8 mouse cellular contexts compared by ENCODE assay signal in the genomic region with DNA sequence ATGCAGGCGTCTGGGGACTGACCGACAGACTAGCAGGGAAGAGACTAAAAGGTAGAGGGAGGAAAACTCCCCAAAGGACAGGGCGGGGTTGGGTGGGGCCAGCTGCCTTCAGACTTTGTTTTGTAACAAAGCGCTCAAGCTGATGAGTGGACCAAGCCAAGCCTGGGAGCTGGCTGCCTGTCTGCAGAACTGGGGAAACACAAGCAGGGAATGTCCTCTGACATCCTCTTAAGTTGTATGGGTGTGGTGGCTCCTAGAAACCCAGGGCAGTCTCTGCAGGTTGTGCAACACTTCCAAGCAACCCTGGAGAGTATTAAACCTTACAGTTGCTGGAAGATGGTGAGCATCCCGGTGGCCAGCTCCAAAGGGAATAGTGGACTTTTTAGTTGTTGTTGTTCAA. TPM values are rescaled to one million over a fixed set of nuclear protein-coding genes. Genes with fewer than 3 reads are reported as not detected.
A peak's percentile ranks its signal among the peaks of the same experiment; 100 is the strongest.
DNase-seq lines count a peak whose midpoint lies in the region; ATAC-seq and TF ChIP-seq lines count a peak whose summit lies in the region.

No protein-coding gene starts in this region.

- no peak for DNase-seq in layer of hippocampus, adult 2 months (ENCODE audit: low spot score in 2 of 2)
- no peak for DNase-seq in layer of hippocampus, adult 18-20 months (ENCODE audit: low spot score in 2 of 2)
- no peak for DNase-seq in forebrain, embryonic 14.5 days (ENCODE audit: low spot score)
- DNase-seq in liver, embryonic 13.5 days: no peak
- no peak for DNase-seq in adrenal gland, postnatal 36 days
- DNase-seq in right cerebral cortex, adult 18-20 months: no peak
- DNase-seq in spleen, adult 12 weeks (ENCODE audit: low spot score): no peak

- H3K27me3 ChIP-seq in forebrain, embryonic 14.5 days (replicated peaks; ENCODE audit: control insufficient read depth, insufficient read depth, low read length): peaks cover 5% of the 10 kb centered on the region; the same call in 1 of the 2 replicates
- peaks cover 35% of the 10 kb centered on the region for H3K27me3 ChIP-seq in liver, embryonic 13.5 days
- peaks cover 26% of the 10 kb centered on the region for H3K27me3 ChIP-seq in neural tube, embryonic 15.5 days (replicated peaks)

- no peaks in the 10 kb centered on the region for H3K36me3 ChIP-seq in forebrain, embryonic 14.5 days (ENCODE audit: control insufficient read depth, insufficient read depth, low read length)
- H3K36me3 ChIP-seq in liver, embryonic 13.5 days: no peaks in the 10 kb centered on the region
- no peaks in the 10 kb centered on the region for H3K36me3 ChIP-seq in neural tube, embryonic 15.5 days

- no peak for TF ChIP-seq CTCF in layer of hippocampus, adult 2 months (conservative IDR thresholded peaks at IDR 0.05)

- peaks cover 5% of the 10 kb centered on the region for H3K4me1 ChIP-seq in forebrain, embryonic 14.5 days (ENCODE audit: control insufficient read depth, insufficient read depth, low read length)
- H3K4me1 ChIP-seq in liver, embryonic 13.5 days (replicated peaks): peaks cover 47% of the 10 kb centered on the region
- peaks cover 27% of the 10 kb centered on the region for H3K4me1 ChIP-seq in neural tube, embryonic 15.5 days

- ATAC-seq in forebrain, embryonic 14.5 days: no peak
- ATAC-seq in liver, embryonic 13.5 days (ENCODE audit: low read depth): no peak
- no peak for ATAC-seq in neural tube, embryonic 15.5 days (ENCODE audit: low FRiP score)

- no peak overlapping the region for H3K9ac ChIP-seq in forebrain, embryonic 14.5 days (ENCODE audit: low read length)
- 0 out of 2 replicates have a peak overlapping the region, but pooled peaks have one; percentile 68 for H3K9ac ChIP-seq in liver, embryonic 13.5 days
- H3K9ac ChIP-seq in neural tube, embryonic 15.5 days (replicated peaks): no peak overlapping the region; the same call in 1 of the 2 replicates

- WGBS in forebrain, embryonic 14.5 days: 45% methylated on average over 5 of the region's 5 CpGs
- WGBS in liver, embryonic 13.5 days (ENCODE audit: insufficient replicate concordance): 30% methylated on average over 5 of the region's 5 CpGs
- WGBS in neural tube, embryonic 15.5 days: 53% methylated on average over 5 of the region's 5 CpGs

- peak overlapping the region; percentile 86 for H3K27ac ChIP-seq in layer of hippocampus, adult 2 months
- no peak overlapping the region for H3K27ac ChIP-seq in forebrain, embryonic 14.5 days (ENCODE audit: low read depth, low read length)
- H3K27ac ChIP-seq in liver, embryonic 13.5 days: no peak overlapping the region
- H3K27ac ChIP-seq in neural tube, embryonic 15.5 days (replicated peaks): no peak overlapping the region; the same call in 1 of the 2 replicates

- H3K9me3 ChIP-seq in forebrain, embryonic 14.5 days (replicated peaks; ENCODE audit: control insufficient read depth, low read length): no peaks in the 10 kb centered on the region
- no peaks in the 10 kb centered on the region for H3K9me3 ChIP-seq in liver, embryonic 13.5 days (replicated peaks)
- no peaks in the 10 kb centered on the region for H3K9me3 ChIP-seq in neural tube, embryonic 15.5 days (replicated peaks)

- peak overlapping the region; percentile 83 for H3K4me2 ChIP-seq in forebrain, embryonic 14.5 days (ENCODE audit: low read length)
- peak overlapping the region; percentile 77 for H3K4me2 ChIP-seq in liver, embryonic 13.5 days
- H3K4me2 ChIP-seq in neural tube, embryonic 15.5 days: peak overlapping the region; percentile 95

- H3K4me3 ChIP-seq in layer of hippocampus, adult 2 months: peak overlapping the region; percentile 75
- peak overlapping the region; percentile 59 for H3K4me3 ChIP-seq in forebrain, embryonic 14.5 days (ENCODE audit: low read depth, low read length)
- H3K4me3 ChIP-seq in liver, embryonic 13.5 days (replicated peaks): peak overlapping the region; percentile 62
- H3K4me3 ChIP-seq in neural tube, embryonic 15.5 days (replicated peaks): peak overlapping the region; percentile 60

RNA-seq across cellular contexts. Expression of gene Cd9, which starts 1.4 kb away (rescaled TPM):
- 10 to 100 TPM; 57.1 to 60.0 TPM for total RNA-seq in layer of hippocampus, adult 2 months (2021)
- total RNA-seq in layer of hippocampus, adult 18-20 months (2021): 10 to 100 TPM; 52.0 to 55.1 TPM
- 77.8 and 85.5 TPM in 2 replicates for polyA plus RNA-seq in forebrain, embryonic 14.5 days (2014; fragmentation: Nextera tagmentation; extraction: Ambion mirVana)
- 92.5 and 94.7 TPM in 2 replicates for polyA plus RNA-seq in liver, embryonic 13.5 days (2015; fragmentation: Nextera tagmentation; extraction: Ambion mirVana)
- polyA plus RNA-seq in neural tube, embryonic 15.5 days (2015; fragmentation: Nextera tagmentation; extraction: Ambion mirVana): 112 and 130 TPM in 2 replicates
- total RNA-seq in adrenal gland, postnatal 36 days (2021): 100 to 1,000 TPM; 115 to 170 TPM

RNA-seq across cellular contexts. Expression of gene Vwf, which starts 53.4 kb away (rescaled TPM):
- 10 to 100 TPM; 13.2 to 23.5 TPM for total RNA-seq in layer of hippocampus, adult 2 months (2021)
- total RNA-seq in layer of hippocampus, adult 18-20 months (2021): 10 to 100 TPM; 12.2 to 14.2 TPM
- 8.7 and 8.8 TPM in 2 replicates for polyA plus RNA-seq in forebrain, embryonic 14.5 days (2014; fragmentation: Nextera tagmentation; extraction: Ambion mirVana)
- polyA plus RNA-seq in liver, embryonic 13.5 days (2015; fragmentation: Nextera tagmentation; extraction: Ambion mirVana): 12.7 and 13.3 TPM in 2 replicates
- 7.8 and 14.9 TPM in 2 replicates for polyA plus RNA-seq in neural tube, embryonic 15.5 days (2015; fragmentation: Nextera tagmentation; extraction: Ambion mirVana)
- 1 to 10 TPM; 7.6 to 7.9 TPM for total RNA-seq in adrenal gland, postnatal 36 days (2021)
